Mouse (Mus musculus) small intestine, adult 2 months (tissue): ENCODE results near the gene Ulk4. TPM values are rescaled to one million over a fixed set of nuclear protein-coding genes. Genes with fewer than 3 reads are reported as not detected.

ENCODE experiments used
- H3K27ac ChIP-seq: fragments of 200-500 bp; 2 replicates; pipeline ENCODE4 v1.5.1; 2012; ENCODE audit warnings: low read depth, low read length, control low read depth, inconsistent platforms; ENCODE audit not compliant: insufficient read depth
- H3K27me3 ChIP-seq: fragments of 200-500 bp; 2 replicates; pipeline ENCODE4 v1.6.1; 2012; ENCODE audit warnings: mild to moderate bottlenecking, moderate library complexity, low read length, inconsistent platforms; ENCODE audit not compliant: control insufficient read depth, insufficient read depth
- H3K36me3 ChIP-seq: fragments of 200-500 bp; 2 replicates; pipeline ENCODE4 v1.6.1; 2012; ENCODE audit warnings: mild to moderate bottlenecking, low read length, control low read depth, inconsistent platforms; ENCODE audit not compliant: control insufficient read depth, insufficient read depth
- H3K4me1 ChIP-seq: fragments of 200-500 bp; 2 replicates; pipeline ENCODE4 v1.6.1; 2012; ENCODE audit warnings: low read length, inconsistent platforms, mixed read lengths; ENCODE audit not compliant: control insufficient read depth, insufficient read depth, insufficient read length
- H3K4me3 ChIP-seq: fragments of 200-500 bp; 2 replicates; pipeline ENCODE4 v1.5.1; 2012; ENCODE audit warnings: low read depth, mild to moderate bottlenecking, control low read depth, inconsistent platforms, low read length, moderate library complexity
- CTCF ChIP-seq: fragments of 200-500 bp; IDR thresholded peaks from 2 replicates; pipeline ENCODE4 v1.5.1; 2012; ENCODE audit warnings: low read depth, mild to moderate bottlenecking, control low read depth, inconsistent platforms, low read length, moderate library complexity, mixed read lengths; ENCODE audit not compliant: insufficient replicate concordance, insufficient read length; ENCODE audit errors: extremely low read depth
- POLR2A ChIP-seq: fragments of 200-500 bp; IDR thresholded peaks from 2 replicates; pipeline ENCODE4 v1.6.1; 2012; ENCODE audit warnings: low read depth, mild to moderate bottlenecking, control low read depth, inconsistent platforms, low read length, moderate library complexity
- WGBS: fragments of 180-500 bp; shearing (Covaris S2); methylation state at CpG from one replicate; pipeline ENCODE4 v1.1.7; 2018; 5-methylcytosine and 5-hydroxymethylcytosine counted together
- polyA plus RNA-seq: library from polyadenylated mRNA; depleted of rRNA; stranded (reverse); fragments of >200 nt; gene quantifications from 2 replicates; pipeline ENCODE4 v1.2.3, GENCODE M21; 2012

Ulk4 gene
- polyA plus RNA-seq, 1 experiment: 0.65 TPM

GRCm38 (mm10) chr9:120989806-120990700, 286.9 kb downstream of the Ulk4 start:
- Histone ChIP-seq H3K27ac (no peak overlapping the region), H3K27me3 (no peaks in the 10 kb centered on the region), H3K4me1 (peaks cover 12% of the 10 kb centered on the region; the same call in 1 of the 2 replicates), H3K4me3 (no peak overlapping the region), H3K36me3 (no peaks in the 10 kb centered on the region)
- TF ChIP-seq POLR2A: no peak
- no peak for TF ChIP-seq CTCF
- WGBS: 78% methylated on average over 15 of the region's 15 CpGs

GRCm38 (mm10) chr9:120988088-120988487, 288.9 kb downstream of the Ulk4 start:
- no peak overlapping the region for H3K4me3 ChIP-seq
- H3K4me1 ChIP-seq: peaks cover 26% of the 10 kb centered on the region
- no peaks in the 10 kb centered on the region for H3K36me3 ChIP-seq
- no peak for TF ChIP-seq POLR2A
- no peak for TF ChIP-seq CTCF
- no peaks in the 10 kb centered on the region for H3K27me3 ChIP-seq
- 78% methylated on average over 9 of the region's 9 CpGs for WGBS
- no peak overlapping the region for H3K27ac ChIP-seq

GRCm38 (mm10) chr9:120986994-120987393, 290.0 kb downstream of the Ulk4 start:
- no peak overlapping the region for H3K27ac ChIP-seq
- H3K4me1 ChIP-seq: peaks cover 33% of the 10 kb centered on the region
- H3K36me3 ChIP-seq: no peaks in the 10 kb centered on the region
- H3K27me3 ChIP-seq: no peaks in the 10 kb centered on the region
- no peak overlapping the region for H3K4me3 ChIP-seq
- TF ChIP-seq CTCF: no peak
- no peak for TF ChIP-seq POLR2A
- 72% methylated on average over 4 of the region's 4 CpGs for WGBS

GRCm38 (mm10) chr9:120986255-120986654, 290.7 kb downstream of the Ulk4 start:
- Histone ChIP-seq H3K27me3 (no peaks in the 10 kb centered on the region), H3K4me1 (peaks cover 33% of the 10 kb centered on the region), H3K36me3 (no peaks in the 10 kb centered on the region), H3K4me3 (no peak overlapping the region), H3K27ac (no peak overlapping the region; the same call in 1 of the 2 replicates)
- TF ChIP-seq CTCF (no peak), POLR2A (no peak)
- WGBS: 69% methylated on average over 3 of the region's 3 CpGs

GRCm38 (mm10) chr9:120985524-120985923, 291.5 kb downstream of the Ulk4 start:
- TF ChIP-seq CTCF (no peak), POLR2A (no peak)
- 52% methylated on average over 5 of the region's 5 CpGs for WGBS
- Histone ChIP-seq H3K27me3 (no peaks in the 10 kb centered on the region), H3K36me3 (no peaks in the 10 kb centered on the region), H3K4me3 (no peak overlapping the region), H3K4me1 (peaks cover 33% of the 10 kb centered on the region), H3K27ac (peak overlapping the region; percentile 85)

GRCm38 (mm10) chr9:120985009-120985408, 292.0 kb downstream of the Ulk4 start:
- Histone ChIP-seq H3K4me3 (no peak overlapping the region), H3K4me1 (peaks cover 33% of the 10 kb centered on the region), H3K27me3 (no peaks in the 10 kb centered on the region), H3K36me3 (no peaks in the 10 kb centered on the region), H3K27ac (peak overlapping the region; percentile 85)
- TF ChIP-seq POLR2A (no peak), CTCF (no peak)
- 53% methylated on average over 5 of the region's 5 CpGs for WGBS

- TF ChIP-seq CTCF (no peak), POLR2A (no peak)
- H3K36me3 ChIP-seq: no peaks in the 10 kb centered on the region
- H3K4me3 ChIP-seq: no peak overlapping the region
- 79% methylated on average over 5 of the region's 5 CpGs for WGBS
- peak overlapping the region; percentile 17; the same call in 1 of the 2 replicates for H3K27ac ChIP-seq
- peaks cover 33% of the 10 kb centered on the region for H3K4me1 ChIP-seq
- H3K27me3 ChIP-seq: no peaks in the 10 kb centered on the region
These were observed 292.5 kb downstream of the Ulk4 start for GRCm38 (mm10) chr9:120984509-120984908.
